Mouse (Mus musculus): ENCODE results near the gene Cxcr4.

- TF ChIP-seq CTCF (IDR thresholded peaks at IDR 0.05; ENCODE audit: low read depth, low read length) (no peak), GATA1 (IDR thresholded peaks at IDR 0.05; ENCODE audit: borderline replicate concordance, low read length) (no peak)
Observed at GRCm38 (mm10) chr1:128540213-128540612, 51.9 kb downstream of the Cxcr4 start.
